Mouse (Mus musculus): ENCODE measurements around the gene Commd1. TPM values are rescaled to one million over a fixed set of nuclear protein-coding genes. Genes with fewer than 3 reads are reported as not detected.

Gene Commd1
- total RNA-seq, 1 experiment from 2014 or later, result 52.9 TPM

GRCm38 (mm10) chr11:22864305-22865060 is 117.7 kb downstream of the Commd1 start:
- ATAC-seq (replicated peaks; ENCODE audit: low read depth, poor library complexity, severe bottlenecking), result 0 out of 2 replicates have a peak, but pooled peaks have one; percentile 17

- no peak for ATAC-seq (replicated peaks; ENCODE audit: low read depth, poor library complexity, severe bottlenecking)
These were observed 118.6 kb downstream of the Commd1 start for GRCm38 (mm10) chr11:22863581-22863980.

GRCm38 (mm10) chr11:22861315-22861714 is 120.9 kb downstream of the Commd1 start:
- ATAC-seq (replicated peaks; ENCODE audit: low read depth, poor library complexity, severe bottlenecking), result no peak

GRCm38 (mm10) chr11:22860335-22861227 is 121.6 kb downstream of the Commd1 start, which contains the start of gene B3gnt2:
Gene B3gnt2, minus strand, starts transcription at chr11:22860961.
- peak; percentile 14 for ATAC-seq (replicated peaks; ENCODE audit: low read depth, poor library complexity, severe bottlenecking)

- peak; percentile 63 for ATAC-seq (replicated peaks; ENCODE audit: low read depth, poor library complexity, severe bottlenecking)
These were observed 122.4 kb downstream of the Commd1 start for GRCm38 (mm10) chr11:22859633-22860334.

GRCm38 (mm10) chr11:22859301-22859632 is 122.9 kb downstream of the Commd1 start:
- ATAC-seq (replicated peaks; ENCODE audit: low read depth, poor library complexity, severe bottlenecking), result no peak

GRCm38 (mm10) chr11:22858441-22859300 is 123.5 kb downstream of the Commd1 start:
- no peak for ATAC-seq (replicated peaks; ENCODE audit: low read depth, poor library complexity, severe bottlenecking)

GRCm38 (mm10) chr11:22857705-22858440 is 124.3 kb downstream of the Commd1 start:
- ATAC-seq (replicated peaks; ENCODE audit: low read depth, poor library complexity, severe bottlenecking), result 0 out of 2 replicates have a peak, but pooled peaks have one; percentile 5

GRCm38 (mm10) chr11:22857106-22857704 is 125.0 kb downstream of the Commd1 start:
- ATAC-seq (replicated peaks; ENCODE audit: low read depth, poor library complexity, severe bottlenecking), result no peak

- no peak for ATAC-seq (replicated peaks; ENCODE audit: low read depth, poor library complexity, severe bottlenecking)
These were observed 125.7 kb downstream of the Commd1 start for GRCm38 (mm10) chr11:22856371-22856965.

GRCm38 (mm10) chr11:22854571-22854970 is 127.6 kb downstream of the Commd1 start:
- ATAC-seq (replicated peaks; ENCODE audit: low read depth, poor library complexity, severe bottlenecking), result no peak

- ATAC-seq (replicated peaks; ENCODE audit: low read depth, poor library complexity, severe bottlenecking), result peak; percentile 65
These were observed 128.6 kb downstream of the Commd1 start for GRCm38 (mm10) chr11:22853477-22854157.

- ATAC-seq (replicated peaks; ENCODE audit: low read depth, poor library complexity, severe bottlenecking), result no peak
These were observed 129.7 kb downstream of the Commd1 start for GRCm38 (mm10) chr11:22852510-22852909.

- peak; percentile 24 for ATAC-seq (replicated peaks; ENCODE audit: low read depth, poor library complexity, severe bottlenecking)
These were observed 130.8 kb downstream of the Commd1 start for GRCm38 (mm10) chr11:22851416-22851815.

- ATAC-seq (replicated peaks; ENCODE audit: low read depth, poor library complexity, severe bottlenecking), result peak; percentile 23; the same call in 1 of the 2 replicates
These were observed 132.1 kb downstream of the Commd1 start for GRCm38 (mm10) chr11:22850077-22850476.

- no peak for ATAC-seq (replicated peaks; ENCODE audit: low read depth, poor library complexity, severe bottlenecking)
These were observed 133.5 kb downstream of the Commd1 start for GRCm38 (mm10) chr11:22848649-22849195.
